Mouse (Mus musculus): ENCODE results near the gene Msx1. TPM values are rescaled to one million over a fixed set of nuclear protein-coding genes. Genes with fewer than 3 reads are reported as not detected.
A peak's percentile ranks its signal among the peaks of the same experiment; 100 is the strongest.

The Msx1 gene
- polyA plus RNA-seq, 2 experiments = 81.2 to 122 TPM

- ATAC-seq (ENCODE audit: low FRiP score, low read depth) = no peak
- H3K9me3 ChIP-seq (ENCODE audit: control insufficient read depth, low read length) = no peaks in the 10 kb centered on the region
- TF ChIP-seq POLR2A (IDR thresholded peaks at IDR 0.05; ENCODE audit: borderline replicate concordance, extremely low read depth, insufficient read depth, insufficient read length) = no peak
- H3K9ac ChIP-seq (ENCODE audit: low read depth, low read length, severe bottlenecking) = no peak overlapping the region
- H3K27ac ChIP-seq (replicated peaks; ENCODE audit: low read depth, low read length) = no peak overlapping the region
- H3K27me3 ChIP-seq (ENCODE audit: control insufficient read depth, insufficient read depth, low read length) = no peaks in the 10 kb centered on the region
- no peak overlapping the region for H3K4me2 ChIP-seq (replicated peaks; ENCODE audit: low read depth, low read length, severe bottlenecking)
- peak; percentile 18 for DNase-seq (ENCODE audit: low spot score)
- H3K36me3 ChIP-seq (ENCODE audit: control insufficient read depth, insufficient read depth, low read length) = no peaks in the 10 kb centered on the region
- no peak overlapping the region for H3K4me3 ChIP-seq (replicated peaks; ENCODE audit: low read length)
- H3K4me1 ChIP-seq (ENCODE audit: control insufficient read depth, insufficient read depth, low read length) = peaks cover 12% of the 10 kb centered on the region; the same call in 1 of the 2 replicates
- WGBS = 17% methylated on average over 14 of the region's 14 CpGs
Observed at GRCm38 (mm10) chr5:37857763-37858545, 33.6 kb upstream of the Msx1 start.

- no peak overlapping the region for H3K9ac ChIP-seq (ENCODE audit: low read depth, low read length, severe bottlenecking)
- ATAC-seq (ENCODE audit: low FRiP score, low read depth) (no peak), DNase-seq (ENCODE audit: low spot score) (no peak)
- peaks cover 12% of the 10 kb centered on the region; the same call in 1 of the 2 replicates for H3K4me1 ChIP-seq (ENCODE audit: control insufficient read depth, insufficient read depth, low read length)
- TF ChIP-seq POLR2A (IDR thresholded peaks at IDR 0.05; ENCODE audit: borderline replicate concordance, extremely low read depth, insufficient read depth, insufficient read length) = no peak
- H3K9me3 ChIP-seq (ENCODE audit: control insufficient read depth, low read length) = no peaks in the 10 kb centered on the region
- no peak overlapping the region for H3K27ac ChIP-seq (replicated peaks; ENCODE audit: low read depth, low read length)
- no peaks in the 10 kb centered on the region for H3K36me3 ChIP-seq (ENCODE audit: control insufficient read depth, insufficient read depth, low read length)
- 31% methylated on average over 5 of the region's 5 CpGs for WGBS
- H3K4me2 ChIP-seq (replicated peaks; ENCODE audit: low read depth, low read length, severe bottlenecking) = no peak overlapping the region
- 0 out of 2 replicates have a peak, but pooled peaks cover 5% of the 10 kb centered on the region for H3K27me3 ChIP-seq (ENCODE audit: control insufficient read depth, insufficient read depth, low read length)
- no peak overlapping the region for H3K4me3 ChIP-seq (replicated peaks; ENCODE audit: low read length)
Observed at GRCm38 (mm10) chr5:37856057-37856456, 31.7 kb upstream of the Msx1 start.

GRCm38 (mm10) chr5:37854233-37854632 lies 29.9 kb upstream of the Msx1 start:
- no peak overlapping the region for H3K4me2 ChIP-seq (replicated peaks; ENCODE audit: low read depth, low read length, severe bottlenecking)
- H3K27me3 ChIP-seq (ENCODE audit: control insufficient read depth, insufficient read depth, low read length) = 0 out of 2 replicates have a peak, but pooled peaks cover 5% of the 10 kb centered on the region
- DNase-seq (ENCODE audit: low spot score) (no peak), ATAC-seq (ENCODE audit: low FRiP score, low read depth) (no peak)
- no peak overlapping the region for H3K4me3 ChIP-seq (replicated peaks; ENCODE audit: low read length)
- no peaks in the 10 kb centered on the region for H3K9me3 ChIP-seq (ENCODE audit: control insufficient read depth, low read length)
- H3K4me1 ChIP-seq (ENCODE audit: control insufficient read depth, insufficient read depth, low read length) = peaks cover 6% of the 10 kb centered on the region; the same call in 1 of the 2 replicates
- WGBS = 64% methylated on average over 6 of the region's 6 CpGs
- no peak overlapping the region for H3K27ac ChIP-seq (replicated peaks; ENCODE audit: low read depth, low read length)
- no peak for TF ChIP-seq POLR2A (IDR thresholded peaks at IDR 0.05; ENCODE audit: borderline replicate concordance, extremely low read depth, insufficient read depth, insufficient read length)
- H3K36me3 ChIP-seq (ENCODE audit: control insufficient read depth, insufficient read depth, low read length) = no peaks in the 10 kb centered on the region
- no peak overlapping the region for H3K9ac ChIP-seq (ENCODE audit: low read depth, low read length, severe bottlenecking)

GRCm38 (mm10) chr5:37851305-37851982 lies 27.1 kb upstream of the Msx1 start:
- H3K4me1 ChIP-seq (ENCODE audit: control insufficient read depth, insufficient read depth, low read length) = no peaks in the 10 kb centered on the region
- no peak overlapping the region for H3K27ac ChIP-seq (replicated peaks; ENCODE audit: low read depth, low read length)
- no peak overlapping the region for H3K9ac ChIP-seq (ENCODE audit: low read depth, low read length, severe bottlenecking)
- no peak overlapping the region for H3K4me3 ChIP-seq (replicated peaks; ENCODE audit: low read length)
- DNase-seq (ENCODE audit: low spot score) = no peak
- no peak for ATAC-seq (ENCODE audit: low FRiP score, low read depth)
- no peak overlapping the region for H3K4me2 ChIP-seq (replicated peaks; ENCODE audit: low read depth, low read length, severe bottlenecking)
- no peaks in the 10 kb centered on the region for H3K9me3 ChIP-seq (ENCODE audit: control insufficient read depth, low read length)
- no peak for TF ChIP-seq POLR2A (IDR thresholded peaks at IDR 0.05; ENCODE audit: borderline replicate concordance, extremely low read depth, insufficient read depth, insufficient read length)
- WGBS = 35% methylated on average over 15 of the region's 15 CpGs
- H3K36me3 ChIP-seq (ENCODE audit: control insufficient read depth, insufficient read depth, low read length) = no peaks in the 10 kb centered on the region
- 0 out of 2 replicates have a peak, but pooled peaks cover 5% of the 10 kb centered on the region for H3K27me3 ChIP-seq (ENCODE audit: control insufficient read depth, insufficient read depth, low read length)

- no peak overlapping the region for H3K4me2 ChIP-seq (replicated peaks; ENCODE audit: low read depth, low read length, severe bottlenecking)
- no peaks in the 10 kb centered on the region for H3K36me3 ChIP-seq (ENCODE audit: control insufficient read depth, insufficient read depth, low read length)
- no peak for ATAC-seq (ENCODE audit: low FRiP score, low read depth)
- no peaks in the 10 kb centered on the region for H3K4me1 ChIP-seq (ENCODE audit: control insufficient read depth, insufficient read depth, low read length)
- H3K9me3 ChIP-seq (ENCODE audit: control insufficient read depth, low read length) = no peaks in the 10 kb centered on the region
- WGBS = 40% methylated on average over 8 of the region's 8 CpGs
- no peak overlapping the region for H3K4me3 ChIP-seq (replicated peaks; ENCODE audit: low read length)
- no peak overlapping the region for H3K27ac ChIP-seq (replicated peaks; ENCODE audit: low read depth, low read length)
- no peak overlapping the region for H3K9ac ChIP-seq (ENCODE audit: low read depth, low read length, severe bottlenecking)
- 0 out of 2 replicates have a peak, but pooled peaks cover 5% of the 10 kb centered on the region for H3K27me3 ChIP-seq (ENCODE audit: control insufficient read depth, insufficient read depth, low read length)
- no peak for TF ChIP-seq POLR2A (IDR thresholded peaks at IDR 0.05; ENCODE audit: borderline replicate concordance, extremely low read depth, insufficient read depth, insufficient read length)
- no peak for DNase-seq (ENCODE audit: low spot score)
Observed at GRCm38 (mm10) chr5:37848991-37849719, 24.8 kb upstream of the Msx1 start.
